Mouse (Mus musculus): ENCODE results near the gene Dpp10. TPM values are rescaled to one million over a fixed set of nuclear protein-coding genes. Genes with fewer than 3 reads are reported as not detected.

Gene Dpp10
- polyA plus RNA-seq, 1 experiment from 2014 or later, result not detected

DNA sequence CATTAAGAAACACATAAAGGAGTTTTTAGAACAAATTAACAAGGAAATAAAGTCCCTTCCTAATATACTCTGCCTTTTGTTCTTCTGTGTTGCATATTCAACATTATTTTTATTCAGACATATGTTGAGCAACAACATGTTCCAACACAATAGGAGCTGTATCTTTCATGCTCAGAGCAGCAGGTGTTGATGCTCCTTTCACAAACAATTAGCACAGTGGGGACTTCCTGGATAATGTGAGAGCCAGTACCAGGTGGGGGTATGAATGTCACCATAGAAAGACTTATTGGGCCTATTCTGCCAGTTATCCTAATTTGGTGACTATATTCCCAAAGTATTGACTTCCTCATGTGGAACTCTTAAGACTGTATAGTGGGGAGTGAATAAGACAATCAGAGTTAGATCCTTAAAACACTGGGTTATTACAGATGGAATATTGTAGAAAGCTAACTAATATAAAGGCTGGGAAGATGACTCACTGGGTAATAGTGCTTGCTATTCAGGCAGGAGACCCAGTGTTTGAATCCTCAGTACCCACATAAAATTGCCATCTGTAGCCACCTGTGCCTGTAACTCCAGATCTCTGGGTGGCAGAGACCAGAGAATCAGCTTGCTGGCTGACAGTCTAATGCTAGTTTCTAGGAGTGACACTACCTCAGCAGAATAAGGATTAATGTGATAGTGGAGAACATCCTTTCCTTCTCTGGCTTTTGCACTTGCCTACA, 117.9 kb downstream of the Dpp10 start:
- TF ChIP-seq EP300 (IDR thresholded peaks at IDR 0.05) (no peak), CTCF (IDR thresholded peaks at IDR 0.05) (no peak)
- H3K36me3 ChIP-seq (ENCODE audit: insufficient read depth, low read length), result no peaks in the 10 kb centered on the region
- no peaks in the 10 kb centered on the region for H3K9me3 ChIP-seq (ENCODE audit: low read length)
- H3K4me2 ChIP-seq (replicated peaks; ENCODE audit: low read depth, low read length), result no peak overlapping the region
- H3K4me3 ChIP-seq (ENCODE audit: low read depth, low read length), result no peak overlapping the region
- H3K9ac ChIP-seq (replicated peaks; ENCODE audit: low read depth), result no peak overlapping the region
- H3K27ac ChIP-seq (ENCODE audit: low read length), result no peak overlapping the region
- ATAC-seq (no peak), DNase-seq (ENCODE audit: low spot score) (no peak)
- no peaks in the 10 kb centered on the region for H3K4me1 ChIP-seq (ENCODE audit: insufficient read depth, low read depth, low read length)
- H3K27me3 ChIP-seq (replicated peaks; ENCODE audit: insufficient read depth, low read length), result no peaks in the 10 kb centered on the region

DNA sequence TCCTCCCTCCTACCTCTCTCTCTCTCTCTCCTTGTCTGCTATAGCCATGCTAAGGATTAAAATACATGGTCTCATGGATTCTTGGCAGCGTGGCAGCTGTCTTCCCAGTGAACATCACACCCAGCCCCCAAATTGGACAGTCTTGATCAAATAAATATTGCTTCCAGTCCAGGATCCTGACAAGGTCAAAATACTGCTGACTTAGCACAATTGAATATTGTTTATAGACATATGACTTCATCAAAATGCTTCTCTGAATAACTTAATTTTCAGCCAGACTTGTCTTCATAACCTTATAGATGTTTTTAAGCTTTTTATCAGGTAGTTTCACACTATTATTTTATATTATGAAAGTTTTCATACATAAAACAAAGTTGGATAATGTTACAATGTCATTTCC, 120.5 kb downstream of the Dpp10 start:
- no peak for TF ChIP-seq EP300 (IDR thresholded peaks at IDR 0.05)
- no peak for ATAC-seq

GRCm38 (mm10) chr1:123923907-123924306, 121.5 kb downstream of the Dpp10 start:
- H3K4me1 ChIP-seq (ENCODE audit: insufficient read depth, low read depth, low read length), result no peaks in the 10 kb centered on the region
- H3K36me3 ChIP-seq (ENCODE audit: insufficient read depth, low read length), result no peaks in the 10 kb centered on the region
- TF ChIP-seq EP300 (IDR thresholded peaks at IDR 0.05) (no peak), CTCF (IDR thresholded peaks at IDR 0.05) (no peak)
- H3K27ac ChIP-seq (ENCODE audit: low read length), result no peak overlapping the region
- no peaks in the 10 kb centered on the region for H3K9me3 ChIP-seq (ENCODE audit: low read length)
- H3K27me3 ChIP-seq (replicated peaks; ENCODE audit: insufficient read depth, low read length), result no peaks in the 10 kb centered on the region
- no peak overlapping the region for H3K9ac ChIP-seq (replicated peaks; ENCODE audit: low read depth)
- DNase-seq (ENCODE audit: low spot score), result no peak
- no peak for ATAC-seq
- 70% methylated on average over 2 of the region's 2 CpGs for WGBS
- no peak overlapping the region for H3K4me2 ChIP-seq (replicated peaks; ENCODE audit: low read depth, low read length)
- no peak overlapping the region for H3K4me3 ChIP-seq (ENCODE audit: low read depth, low read length)

More for the DNA sequence above, 120.5 kb downstream of the Dpp10 start:
- Histone ChIP-seq H3K9me3 (ENCODE audit: low read length) (no peaks in the 10 kb centered on the region), H3K4me1 (ENCODE audit: insufficient read depth, low read depth, low read length) (no peaks in the 10 kb centered on the region), H3K4me3 (ENCODE audit: low read depth, low read length) (no peak overlapping the region), H3K4me2 (replicated peaks; ENCODE audit: low read depth, low read length) (no peak overlapping the region), H3K36me3 (ENCODE audit: insufficient read depth, low read length) (no peaks in the 10 kb centered on the region), H3K27ac (ENCODE audit: low read length) (no peak overlapping the region), H3K9ac (replicated peaks; ENCODE audit: low read depth) (no peak overlapping the region), H3K27me3 (replicated peaks; ENCODE audit: insufficient read depth, low read length) (no peaks in the 10 kb centered on the region)
- no peak for DNase-seq (ENCODE audit: low spot score)
- WGBS, result 41% methylated on average over 1 of the region's 1 CpGs

DNA sequence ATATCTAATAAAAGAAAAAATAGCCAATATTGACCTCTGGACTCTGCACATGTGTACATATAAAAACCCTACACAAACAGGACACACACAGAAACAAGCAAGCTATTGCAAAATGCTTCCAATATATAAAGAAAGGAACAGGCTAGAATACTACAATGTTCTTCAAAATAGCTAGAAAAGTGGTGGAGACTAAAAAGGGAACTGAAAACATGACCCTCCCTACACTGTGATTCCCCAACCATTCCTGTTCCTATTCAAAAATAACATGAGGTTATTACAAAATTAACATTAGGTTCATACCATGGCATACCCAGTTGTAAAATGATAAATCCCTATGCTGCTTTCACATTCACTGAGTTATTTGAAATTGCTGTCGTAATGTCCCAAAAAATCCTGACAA, 125.8 kb downstream of the Dpp10 start:
- no peak overlapping the region for H3K4me3 ChIP-seq (ENCODE audit: low read depth, low read length)
- DNase-seq (ENCODE audit: low spot score), result no peak

GRCm38 (mm10) chr1:123902628-123903027, 142.7 kb downstream of the Dpp10 start:
- no peak overlapping the region for H3K4me2 ChIP-seq (replicated peaks; ENCODE audit: low read depth, low read length)
- TF ChIP-seq CTCF (IDR thresholded peaks at IDR 0.05) (no peak), EP300 (IDR thresholded peaks at IDR 0.05) (no peak)
- ATAC-seq, result no peak
- H3K36me3 ChIP-seq (ENCODE audit: insufficient read depth, low read length), result no peaks in the 10 kb centered on the region
- H3K9ac ChIP-seq (replicated peaks; ENCODE audit: low read depth), result no peak overlapping the region
- H3K27me3 ChIP-seq (replicated peaks; ENCODE audit: insufficient read depth, low read length), result no peaks in the 10 kb centered on the region
- no peak for DNase-seq (ENCODE audit: low spot score)
- no peak overlapping the region for H3K4me3 ChIP-seq (ENCODE audit: low read depth, low read length)
- 77% methylated on average over 5 of the region's 5 CpGs for WGBS
- H3K4me1 ChIP-seq (ENCODE audit: insufficient read depth, low read depth, low read length), result no peaks in the 10 kb centered on the region
- H3K9me3 ChIP-seq (ENCODE audit: low read length), result no peaks in the 10 kb centered on the region
- no peak overlapping the region for H3K27ac ChIP-seq (ENCODE audit: low read length)

More for the DNA sequence above, 125.8 kb downstream of the Dpp10 start:
- 85% methylated on average over 1 of the region's 1 CpGs for WGBS
- Histone ChIP-seq H3K4me1 (ENCODE audit: insufficient read depth, low read depth, low read length) (no peaks in the 10 kb centered on the region), H3K27ac (ENCODE audit: low read length) (no peak overlapping the region), H3K27me3 (replicated peaks; ENCODE audit: insufficient read depth, low read length) (no peaks in the 10 kb centered on the region), H3K4me2 (replicated peaks; ENCODE audit: low read depth, low read length) (no peak overlapping the region), H3K36me3 (ENCODE audit: insufficient read depth, low read length) (no peaks in the 10 kb centered on the region), H3K9ac (replicated peaks; ENCODE audit: low read depth) (no peak overlapping the region), H3K9me3 (ENCODE audit: low read length) (no peaks in the 10 kb centered on the region)
- TF ChIP-seq CTCF (IDR thresholded peaks at IDR 0.05), result no peak
- TF ChIP-seq EP300 (IDR thresholded peaks at IDR 0.05), result no peak
- no peak for ATAC-seq

- H3K9me3 ChIP-seq (ENCODE audit: low read length), result no peaks in the 10 kb centered on the region
- no peaks in the 10 kb centered on the region for H3K36me3 ChIP-seq (ENCODE audit: insufficient read depth, low read length)
- 59% methylated on average over 4 of the region's 4 CpGs for WGBS
- DNase-seq (ENCODE audit: low spot score), result no peak
- H3K9ac ChIP-seq (replicated peaks; ENCODE audit: low read depth), result no peak overlapping the region
- TF ChIP-seq EP300 (IDR thresholded peaks at IDR 0.05) (no peak), CTCF (IDR thresholded peaks at IDR 0.05) (no peak)
- no peaks in the 10 kb centered on the region for H3K27me3 ChIP-seq (replicated peaks; ENCODE audit: insufficient read depth, low read length)
- no peak overlapping the region for H3K4me2 ChIP-seq (replicated peaks; ENCODE audit: low read depth, low read length)
- no peak overlapping the region for H3K4me3 ChIP-seq (ENCODE audit: low read depth, low read length)
- H3K4me1 ChIP-seq (ENCODE audit: insufficient read depth, low read depth, low read length), result no peaks in the 10 kb centered on the region
- ATAC-seq, result no peak
- H3K27ac ChIP-seq (ENCODE audit: low read length), result no peak overlapping the region
These were observed 144.1 kb downstream of the Dpp10 start for GRCm38 (mm10) chr1:123901218-123901617.

DNA sequence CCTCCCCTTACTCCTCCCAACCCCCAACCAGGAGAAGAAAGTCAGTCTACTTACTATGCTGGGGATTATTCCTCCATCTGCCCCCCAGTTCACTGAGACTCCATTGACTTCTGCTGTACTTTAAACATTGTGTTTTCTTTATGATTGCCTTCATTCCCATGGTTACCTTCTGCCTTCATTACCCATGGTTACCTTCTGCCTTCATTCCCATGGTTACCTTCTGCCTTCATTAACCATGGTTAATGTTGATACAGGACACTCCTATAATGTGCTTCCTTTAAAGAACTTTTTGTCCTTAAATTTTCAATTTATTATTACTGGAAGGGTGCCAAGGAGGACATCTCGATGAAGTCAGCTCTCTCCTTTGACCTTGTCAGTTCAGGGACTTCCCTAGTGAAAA, 158.1 kb downstream of the Dpp10 start:
- Histone ChIP-seq H3K4me2 (replicated peaks; ENCODE audit: low read depth, low read length) (no peak overlapping the region), H3K9ac (replicated peaks; ENCODE audit: low read depth) (no peak overlapping the region), H3K27me3 (replicated peaks; ENCODE audit: insufficient read depth, low read length) (no peaks in the 10 kb centered on the region), H3K4me1 (ENCODE audit: insufficient read depth, low read depth, low read length) (no peaks in the 10 kb centered on the region), H3K36me3 (ENCODE audit: insufficient read depth, low read length) (no peaks in the 10 kb centered on the region), H3K27ac (ENCODE audit: low read length) (no peak overlapping the region), H3K4me3 (ENCODE audit: low read depth, low read length) (no peak overlapping the region), H3K9me3 (ENCODE audit: low read length) (no peaks in the 10 kb centered on the region)
- DNase-seq (ENCODE audit: low spot score) (no peak), ATAC-seq (no peak)
- TF ChIP-seq EP300 (IDR thresholded peaks at IDR 0.05) (no peak), CTCF (IDR thresholded peaks at IDR 0.05) (no peak)
- WGBS, result 29% methylated on average over 1 of the region's 1 CpGs

Measured in lung, postnatal 0 days (tissue).